Mouse (Mus musculus) ES-Bruce4 (cell line): ENCODE measurements around the gene Cytip. TPM values are rescaled to one million over a fixed set of nuclear protein-coding genes. Genes with fewer than 3 reads are reported as not detected.
A peak's percentile ranks its signal among the peaks of the same experiment; 100 is the strongest.

ENCODE experiments used
- H3K27ac ChIP-seq: 2 replicates; pipeline ENCODE4 v1.5.1; 2012; ENCODE audit warnings: low read length, inconsistent platforms; ENCODE audit not compliant: insufficient read depth
- H3K27me3 ChIP-seq: 2 replicates; pipeline ENCODE4 v1.6.1; 2012; ENCODE audit warnings: mild to moderate bottlenecking, low read length, inconsistent platforms; ENCODE audit not compliant: control insufficient read depth, poor library complexity, insufficient read depth, severe bottlenecking
- H3K36me3 ChIP-seq: 2 replicates; pipeline ENCODE4 v1.6.1; 2012; ENCODE audit warnings: inconsistent platforms, mild to moderate bottlenecking, low read length, moderate library complexity; ENCODE audit not compliant: control insufficient read depth, poor library complexity, insufficient read depth, severe bottlenecking
- H3K4me1 ChIP-seq: one replicate; pipeline ENCODE4 v1.8.1; 2011; ENCODE audit warnings: low read length; ENCODE audit not compliant: control insufficient read depth, insufficient read depth
- H3K4me3 ChIP-seq: 2 replicates; pipeline ENCODE4 v1.5.1; 2011; ENCODE audit warnings: low read depth, mild to moderate bottlenecking, low read length
- H3K9ac ChIP-seq: 2 replicates; pipeline ENCODE4 v1.6.1; 2012; ENCODE audit warnings: low read depth, mild to moderate bottlenecking, inconsistent platforms; ENCODE audit not compliant: poor library complexity, severe bottlenecking
- H3K9me3 ChIP-seq: replicated peaks from 2 replicates; pipeline ENCODE4 v1.6.1; 2012; ENCODE audit warnings: mild to moderate bottlenecking, low read length, inconsistent platforms; ENCODE audit not compliant: control insufficient read depth, poor library complexity, insufficient read depth, severe bottlenecking
- CTCF ChIP-seq: IDR thresholded peaks from one replicate; pipeline ENCODE4 v1.8.1; 2011; ENCODE audit warnings: low read depth, low read length
- EP300 ChIP-seq: IDR thresholded peaks from 2 replicates; pipeline ENCODE4 v1.6.1; 2011; ENCODE audit warnings: low read depth, low read length; ENCODE audit not compliant: insufficient read depth
- POLR2A ChIP-seq: IDR thresholded peaks from one replicate; pipeline ENCODE4 v1.8.1; 2011; ENCODE audit warnings: low read length; ENCODE audit not compliant: insufficient read depth
- polyA plus RNA-seq: library from polyadenylated mRNA; stranded (reverse); fragments of >200 nt; gene quantifications from 2 replicates; pipeline ENCODE4 v1.2.4, GENCODE M21; 2011; ENCODE audit warnings: low read depth; ENCODE audit not compliant: missing spikeins, insufficient read depth, insufficient read length

The Cytip gene
- polyA plus RNA-seq: not detected in 2 replicates

GRCm38 (mm10) chr2:58195346-58195745 is at the start of gene Cytip:
Cytip (minus strand) TSS chr2:58195532.
- no peak within 1 kb of the TSS for H3K9ac ChIP-seq
- no peak for TF ChIP-seq POLR2A
- no peak for TF ChIP-seq CTCF
- no peak for TF ChIP-seq EP300
- no peaks in the 10 kb centered on the region for H3K4me1 ChIP-seq
- H3K27me3 ChIP-seq: no peaks in the 10 kb centered on the region
- H3K9me3 ChIP-seq: no peaks in the 10 kb centered on the region
- H3K27ac ChIP-seq: no peak within 1 kb of the TSS
- no peaks in the 10 kb centered on the region for H3K36me3 ChIP-seq
- no peak within 1 kb of the TSS for H3K4me3 ChIP-seq

DNA sequence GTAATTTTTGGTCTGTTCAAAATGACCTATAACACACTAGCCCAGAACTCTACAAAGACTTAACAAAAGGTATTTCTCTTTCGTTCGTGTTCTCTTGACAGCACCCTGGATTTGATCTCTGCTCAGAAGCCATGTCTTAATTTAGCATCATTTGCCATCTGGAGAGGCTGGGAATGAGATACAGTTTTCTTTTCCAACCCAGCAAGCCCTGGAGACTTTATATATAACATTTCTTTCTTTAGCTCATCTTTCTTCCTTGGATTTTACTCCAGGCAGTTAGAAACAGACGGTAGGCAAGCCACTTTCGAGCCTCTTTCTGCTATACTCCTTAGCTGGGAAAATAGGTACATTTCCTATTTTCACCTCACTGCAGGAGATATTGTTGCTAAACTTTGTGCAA is 45.3 kb upstream of the Cytip start:
- Histone ChIP-seq H3K9me3 (no peaks in the 10 kb centered on the region), H3K27me3 (no peaks in the 10 kb centered on the region), H3K36me3 (no peaks in the 10 kb centered on the region), H3K9ac (no peak overlapping the region), H3K27ac (no peak overlapping the region), H3K4me1 (no peaks in the 10 kb centered on the region), H3K4me3 (no peak overlapping the region)
- TF ChIP-seq CTCF (no peak), EP300 (no peak), POLR2A (no peak)

- TF ChIP-seq POLR2A (no peak), EP300 (no peak), CTCF (no peak)
- no peaks in the 10 kb centered on the region for H3K4me1 ChIP-seq
These were observed 42.2 kb upstream of the Cytip start for GRCm38 (mm10) chr2:58237487-58237886.

GRCm38 (mm10) chr2:58199442-58199841 is 4.1 kb upstream of the Cytip start:
- Histone ChIP-seq H3K36me3 (no peaks in the 10 kb centered on the region), H3K27me3 (no peaks in the 10 kb centered on the region), H3K27ac (no peak overlapping the region), H3K4me3 (no peak overlapping the region), H3K9me3 (no peaks in the 10 kb centered on the region), H3K4me1 (no peaks in the 10 kb centered on the region), H3K9ac (no peak overlapping the region)
- no peak for TF ChIP-seq EP300
- peak; percentile 66 for TF ChIP-seq CTCF
- no peak for TF ChIP-seq POLR2A

More at GRCm38 (mm10) chr2:58237487-58237886, 42.2 kb upstream of the Cytip start:
- Histone ChIP-seq H3K9me3 (no peaks in the 10 kb centered on the region), H3K36me3 (no peaks in the 10 kb centered on the region), H3K27me3 (no peaks in the 10 kb centered on the region), H3K27ac (no peak overlapping the region), H3K4me3 (no peak overlapping the region), H3K9ac (no peak overlapping the region)

DNA sequence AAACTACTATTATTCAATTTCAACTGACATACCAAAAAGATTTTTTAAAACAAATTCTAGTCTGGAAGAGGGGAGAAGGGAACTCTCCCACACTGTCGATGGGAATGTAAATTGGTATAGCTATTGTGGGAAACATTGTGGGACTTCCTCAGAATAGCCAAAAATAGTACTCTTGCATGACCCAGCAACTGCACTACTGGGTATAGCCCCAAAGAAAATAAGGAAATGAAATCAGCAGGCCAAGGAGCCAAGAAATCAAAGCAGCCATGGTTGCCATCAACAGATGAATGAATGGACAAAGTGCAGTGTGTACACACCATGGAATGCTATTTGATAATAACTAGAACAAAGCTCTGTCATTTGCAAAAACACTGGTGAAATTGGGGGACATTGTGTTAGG is 1.5 kb upstream of the Cytip start:
- no peak for TF ChIP-seq CTCF
- no peak for TF ChIP-seq EP300
- no peak for TF ChIP-seq POLR2A
- Histone ChIP-seq H3K27me3 (no peaks in the 10 kb centered on the region), H3K4me1 (no peaks in the 10 kb centered on the region), H3K9ac (no peak overlapping the region), H3K4me3 (no peak overlapping the region), H3K9me3 (no peaks in the 10 kb centered on the region), H3K27ac (no peak overlapping the region), H3K36me3 (no peaks in the 10 kb centered on the region)

GRCm38 (mm10) chr2:58194422-58195115 is 763 bp downstream of the Cytip start:
- Histone ChIP-seq H3K36me3 (no peaks in the 10 kb centered on the region), H3K27ac (no peak overlapping the region)
- TF ChIP-seq CTCF: no peak
- no peak for TF ChIP-seq POLR2A
- TF ChIP-seq EP300: no peak

More at GRCm38 (mm10) chr2:58194422-58195115, 763 bp downstream of the Cytip start:
- no peaks in the 10 kb centered on the region for H3K9me3 ChIP-seq
- no peak overlapping the region for H3K4me3 ChIP-seq
- no peaks in the 10 kb centered on the region for H3K4me1 ChIP-seq
- H3K9ac ChIP-seq: no peak overlapping the region
- no peaks in the 10 kb centered on the region for H3K27me3 ChIP-seq
